13 mouse cellular contexts compared by ENCODE assay signal in genomic region chr9:86393586-86394272, GRCm38 (mm10).
DNase-seq lines count a peak whose midpoint lies in the region; ATAC-seq lines count a peak whose summit lies in the region.
"Had no signal": no experiment of that assay in that cellular context is flagged by ENCODE, and none has a peak within 500 bp of the region (broad histone marks: within the 10 kb centered on the region; RNA-seq: fewer than 3 reads in every experiment).

No protein-coding gene starts in this region.

- no peak overlapping the region for H3K9ac ChIP-seq in kidney, embryonic 14.5 days (ENCODE audit: low read depth, low read length)
- H3K9ac ChIP-seq: embryonic facial prominence, embryonic 12.5 days; hindbrain, embryonic 12.5 days; kidney, embryonic 15.5 days; neural tube, embryonic 12.5 days had no signal

- ATAC-seq in kidney, embryonic 14.5 days (ENCODE audit: low FRiP score, low TSS enrichment): 0 out of 2 replicates have a peak, but pooled peaks have one; percentile 57

- 36% methylated on average over 8 of the region's 8 CpGs for WGBS in kidney, embryonic 14.5 days

- peaks cover 5% of the 10 kb centered on the region for H3K4me1 ChIP-seq in kidney, embryonic 14.5 days (ENCODE audit: control insufficient read depth, insufficient read depth, low read length)
- H3K4me1 ChIP-seq: embryonic facial prominence, embryonic 12.5 days; hindbrain, embryonic 12.5 days; neural tube, embryonic 12.5 days had no signal

- no peak for DNase-seq in kidney, adult 9 months
- peak; percentile 88 for DNase-seq in brain, adult 2 months (ENCODE audit: low read depth, low spot score)
- DNase-seq in cerebellum, adult 8-10 months: peak; percentile 45
- DNase-seq in retina, postnatal 1 day: peak; percentile 15
- DNase-seq in MN1 (ENCODE audit: low spot score): no peak
- no peak for DNase-seq in kidney, postnatal 25 days
- DNase-seq: adrenal gland, adult 8-10 months had no signal

- no peaks in the 10 kb centered on the region for H3K27me3 ChIP-seq in kidney, embryonic 14.5 days (ENCODE audit: control insufficient read depth, insufficient read depth, low read length)
- H3K27me3 ChIP-seq: embryonic facial prominence, embryonic 12.5 days; hindbrain, embryonic 12.5 days; kidney, embryonic 15.5 days; neural tube, embryonic 12.5 days had no signal

- H3K9me3 ChIP-seq in kidney, embryonic 14.5 days (ENCODE audit: control insufficient read depth, low read length): no peaks in the 10 kb centered on the region
- H3K9me3 ChIP-seq: hindbrain, embryonic 12.5 days; kidney, embryonic 15.5 days; limb, embryonic 10.5 days; neural tube, embryonic 12.5 days had no signal

- no peak overlapping the region for H3K4me2 ChIP-seq in kidney, embryonic 14.5 days (replicated peaks; ENCODE audit: low read depth, low read length)
- H3K4me2 ChIP-seq: embryonic facial prominence, embryonic 12.5 days; hindbrain, embryonic 12.5 days; kidney, embryonic 15.5 days; neural tube, embryonic 12.5 days had no signal

- no peak overlapping the region for H3K27ac ChIP-seq in kidney, embryonic 14.5 days (ENCODE audit: low read depth, low read length)
- H3K27ac ChIP-seq: embryonic facial prominence, embryonic 12.5 days; hindbrain, embryonic 12.5 days; kidney, embryonic 15.5 days; limb, embryonic 10.5 days; neural tube, embryonic 12.5 days had no signal

- H3K36me3 ChIP-seq in kidney, embryonic 14.5 days (ENCODE audit: control insufficient read depth, insufficient read depth, low read length): no peaks in the 10 kb centered on the region
- H3K36me3 ChIP-seq: embryonic facial prominence, embryonic 12.5 days; hindbrain, embryonic 12.5 days; kidney, embryonic 15.5 days; limb, embryonic 10.5 days; neural tube, embryonic 12.5 days had no signal

- no peak overlapping the region for H3K4me3 ChIP-seq in kidney, embryonic 14.5 days (ENCODE audit: low read length)
- H3K4me3 ChIP-seq: embryonic facial prominence, embryonic 12.5 days; hindbrain, embryonic 12.5 days; kidney, embryonic 15.5 days; limb, embryonic 10.5 days; neural tube, embryonic 12.5 days had no signal

Comparison
In these comparisons a context has a peak if more than half of its experiments do, and no peak if none do; other contexts are left out.
1. DNase-seq: peak in brain, adult 2 months (single experiment), cerebellum, adult 8-10 months (single experiment) and retina, postnatal 1 day (single experiment); none in kidney, adult 9 months (single experiment), MN1 (single experiment) and kidney, postnatal 25 days (0 of 2).